Mouse (Mus musculus) heart, adult 9 months (tissue): Measurements from ENCODE around the gene Gmnn.

Source experiments
- DNase-seq, 2 experiments: peaks; one replicate each; pipeline ENCODE4 v3.0.0; 2022; ENCODE audit warnings: low spot score in 2 of 2

Gene Gmnn

DNA sequence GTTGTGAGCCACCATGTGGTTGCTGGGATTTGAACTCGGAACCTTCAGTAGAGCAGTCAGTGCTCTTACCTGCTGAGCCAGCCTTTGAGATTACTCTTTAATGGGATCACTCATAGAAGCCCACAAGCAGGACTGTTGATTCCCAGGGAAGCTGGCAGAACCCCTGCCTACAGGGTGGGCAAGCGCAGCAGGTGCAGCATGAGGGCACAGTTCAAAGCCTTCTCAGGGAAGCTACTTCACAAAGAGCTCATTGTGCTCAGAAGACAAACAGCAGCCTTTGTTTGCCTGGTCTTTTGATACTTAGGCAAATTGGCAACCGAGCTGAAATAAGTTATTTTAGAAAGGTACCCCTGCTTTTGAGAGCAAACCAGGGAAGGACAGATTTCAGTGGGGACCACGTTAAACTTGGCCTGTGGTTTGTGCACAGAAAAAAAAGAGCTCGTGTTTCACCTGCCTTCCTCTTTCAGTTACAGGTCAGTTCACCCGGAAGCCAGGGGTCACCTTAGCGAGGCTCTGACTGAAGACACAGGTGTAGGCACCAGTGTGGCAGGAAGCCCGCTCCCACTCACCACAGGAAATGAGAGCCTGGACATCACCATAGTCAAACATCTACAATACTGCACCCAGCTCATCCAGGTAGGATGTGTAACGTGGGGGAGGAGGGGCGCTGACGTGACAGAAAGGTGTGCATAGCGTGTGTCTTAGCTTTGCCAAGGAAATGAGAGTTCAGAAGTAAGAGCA lies 51.9 kb downstream of the Gmnn start:
- DNase-seq: no peak

DNA sequence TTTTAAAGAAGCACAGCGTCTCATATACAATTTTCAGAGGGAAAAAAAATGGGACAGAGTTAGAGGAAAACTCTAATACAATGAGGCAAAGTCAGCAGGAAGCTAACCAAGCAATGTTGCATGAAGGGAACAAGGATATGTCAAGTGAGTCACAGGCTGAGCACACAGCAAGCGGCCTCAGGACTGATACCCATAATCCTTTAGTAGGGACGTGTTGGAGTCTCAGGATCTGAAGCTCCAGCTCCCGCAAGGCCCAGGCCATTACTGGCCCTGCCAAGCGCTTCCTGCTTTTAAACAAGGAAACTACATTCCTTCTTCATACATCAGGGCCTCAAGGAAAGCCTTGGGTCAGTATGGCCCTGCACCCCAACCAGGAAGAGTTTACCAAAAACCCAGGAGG lies 59.6 kb downstream of the Gmnn start:
- DNase-seq: no peak
